Mouse (Mus musculus) left cerebral cortex, postnatal 36 days (tissue): ENCODE results near the gene Sema4d. TPM values are rescaled to one million over a fixed set of nuclear protein-coding genes. Genes with fewer than 3 reads are reported as not detected.

Source experiments
- DNase-seq, 2 experiments: peaks; one replicate each; pipeline ENCODE4 v3.0.0; 2021 to 2022; ENCODE audit warnings: low spot score in 2 of 2, mixed read lengths in 1 of 2
- intact Hi-C: fragments of 180-260 bp; cut with DNase I; formaldehyde crosslinking; loops from one replicate; pipeline ENCODE4 v1.15.1; 2025
- total RNA-seq, 2 experiments: library from RNA; stranded (reverse); gene quantifications; 2 replicates each; pipeline ENCODE4 v1.2.3; 2021

The Sema4d gene
- total RNA-seq, 2 experiments from 2014 or later, result 91.0 to 94.2 TPM

DNA sequence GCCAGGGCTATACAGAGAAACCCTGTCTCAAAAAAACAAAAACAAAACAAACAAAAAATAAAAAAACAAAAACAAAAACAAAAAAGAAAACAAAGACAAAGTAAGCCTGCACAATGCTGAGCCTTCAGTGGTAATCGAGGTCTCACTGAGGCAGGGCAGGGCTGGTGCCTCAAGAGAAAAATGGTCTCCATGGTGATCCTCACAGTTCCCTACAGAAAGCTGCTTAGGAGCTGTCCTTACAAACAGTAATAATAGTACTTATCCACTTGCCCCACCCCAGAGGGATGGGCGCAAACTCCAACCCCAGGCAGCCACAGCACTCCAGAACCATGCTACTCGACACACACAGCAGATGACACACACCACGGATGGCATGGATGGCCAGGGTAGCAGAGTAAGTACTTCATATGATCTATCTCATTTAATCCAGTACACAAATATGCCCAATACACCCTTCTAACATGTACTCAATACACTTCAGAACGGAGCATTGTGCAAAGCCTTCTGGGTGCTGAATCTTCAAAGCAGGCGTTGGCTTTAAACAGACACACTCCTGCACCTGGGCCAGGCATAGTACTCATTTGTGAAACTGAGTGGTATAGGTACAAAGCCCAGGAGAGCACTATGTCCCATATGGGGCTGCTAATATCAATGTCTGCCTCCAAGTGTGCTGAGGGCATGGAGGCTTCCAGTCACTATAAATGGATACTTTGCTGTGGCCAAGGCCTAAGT, 34.1 kb downstream of the Sema4d start:
- no peak for DNase-seq
- intact Hi-C loops, result no loop called here

DNA sequence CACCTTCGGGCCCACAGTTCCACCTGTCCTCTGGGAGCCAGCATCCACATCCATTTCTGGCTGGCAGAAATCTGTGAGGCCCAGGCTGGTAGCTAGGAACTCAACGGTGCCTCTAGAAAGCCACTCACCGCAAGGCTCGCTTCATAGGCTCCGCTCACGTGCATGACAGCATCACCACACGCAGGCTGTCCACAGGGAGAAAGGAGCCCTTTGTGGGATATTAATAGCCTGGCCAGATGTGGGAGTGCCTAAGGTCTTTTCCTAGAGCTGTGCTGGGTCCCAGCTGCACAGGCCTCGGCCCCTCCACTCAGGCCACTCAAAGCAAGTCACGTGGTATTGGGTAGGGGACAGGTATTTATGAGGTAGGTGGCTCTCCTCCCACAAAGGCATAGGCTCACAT, 35.1 kb downstream of the Sema4d start:
- DNase-seq, result no peak
- intact Hi-C loops, result no loop called here

DNA sequence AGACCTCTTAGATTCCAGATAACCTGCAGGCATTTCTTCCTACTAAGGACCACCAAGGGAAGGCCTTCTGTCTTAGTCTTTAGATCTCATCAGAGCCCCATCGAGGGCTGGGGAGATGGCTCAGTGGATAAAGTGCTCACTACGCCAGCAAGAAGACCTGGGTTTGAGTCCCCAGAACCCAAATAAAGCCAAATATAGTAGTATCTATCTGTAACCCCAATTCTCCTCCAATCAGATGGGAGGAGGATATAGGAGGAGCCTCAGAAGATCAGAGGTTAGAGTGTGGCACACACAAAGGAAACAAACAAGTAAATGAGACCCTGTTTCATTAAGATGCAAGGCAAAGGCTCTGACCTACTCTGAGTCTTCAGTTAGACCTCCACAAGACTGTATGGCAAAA, 36.4 kb downstream of the Sema4d start:
- DNase-seq, result no peak
- intact Hi-C loops, result no loop called here

DNA sequence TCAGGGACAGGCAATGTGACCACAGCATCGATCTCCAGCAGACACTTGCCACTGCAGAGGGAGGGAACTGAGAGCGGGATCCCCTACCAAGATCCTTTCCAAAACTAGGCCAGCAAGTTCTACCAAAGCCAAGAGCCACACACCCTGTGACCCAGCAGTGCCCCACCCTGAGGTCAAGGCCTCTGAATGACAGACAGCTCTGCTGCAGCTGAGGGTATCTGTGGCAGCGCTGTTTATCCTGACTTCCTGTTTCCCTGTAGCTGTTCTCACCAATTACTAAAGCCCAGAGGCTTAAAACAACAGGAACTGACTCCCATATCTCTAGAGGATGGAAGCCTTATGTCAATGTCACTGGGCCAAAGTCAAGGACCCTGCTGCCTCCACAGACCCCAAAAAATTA, 37.0 kb downstream of the Sema4d start:
- DNase-seq, result no peak
- intact Hi-C loops, result no loop called here

DNA sequence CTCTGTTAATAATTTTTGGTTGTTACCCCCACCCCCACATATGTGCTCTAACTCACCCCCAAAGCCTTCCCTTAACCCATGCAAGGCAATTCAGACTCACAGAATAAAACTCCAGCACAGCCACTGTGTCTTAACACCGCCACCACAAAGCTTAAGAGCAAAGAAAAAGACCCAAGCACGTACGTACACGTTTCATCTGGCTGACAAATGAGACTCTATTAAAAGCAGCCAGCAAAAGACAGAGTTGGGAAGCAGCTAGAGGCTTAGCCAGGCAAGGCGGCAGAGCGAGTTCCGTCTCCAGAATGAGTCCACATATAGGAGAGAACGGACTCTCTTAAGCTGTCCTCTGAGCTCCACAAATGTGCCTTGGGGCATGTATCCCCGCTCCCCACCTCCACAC, 37.5 kb downstream of the Sema4d start:
- DNase-seq, result peak in 1 of 2 experiments; percentile 28
- intact Hi-C loops, result no loop called here

DNA sequence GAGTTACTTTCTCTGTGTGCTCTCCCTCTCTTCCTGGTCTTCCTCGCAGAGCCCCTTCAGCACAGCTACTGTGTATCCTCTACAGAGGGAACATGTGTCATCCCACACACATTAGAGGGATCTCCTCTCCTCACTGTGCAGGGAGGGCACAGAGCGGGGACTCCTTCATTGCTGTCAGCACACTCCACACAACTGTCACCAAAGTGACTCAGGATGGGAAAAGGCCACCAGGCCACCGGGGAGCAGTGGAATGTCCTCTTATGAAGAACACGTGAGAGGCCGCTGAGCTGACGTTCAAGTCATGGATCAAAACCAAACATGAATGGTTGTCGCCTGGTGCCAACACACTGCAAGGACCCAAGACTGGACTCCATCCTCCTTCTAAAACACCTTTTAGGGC, 38.0 kb downstream of the Sema4d start:
- intact Hi-C loops, result no loop called here
- no peak for DNase-seq

DNA sequence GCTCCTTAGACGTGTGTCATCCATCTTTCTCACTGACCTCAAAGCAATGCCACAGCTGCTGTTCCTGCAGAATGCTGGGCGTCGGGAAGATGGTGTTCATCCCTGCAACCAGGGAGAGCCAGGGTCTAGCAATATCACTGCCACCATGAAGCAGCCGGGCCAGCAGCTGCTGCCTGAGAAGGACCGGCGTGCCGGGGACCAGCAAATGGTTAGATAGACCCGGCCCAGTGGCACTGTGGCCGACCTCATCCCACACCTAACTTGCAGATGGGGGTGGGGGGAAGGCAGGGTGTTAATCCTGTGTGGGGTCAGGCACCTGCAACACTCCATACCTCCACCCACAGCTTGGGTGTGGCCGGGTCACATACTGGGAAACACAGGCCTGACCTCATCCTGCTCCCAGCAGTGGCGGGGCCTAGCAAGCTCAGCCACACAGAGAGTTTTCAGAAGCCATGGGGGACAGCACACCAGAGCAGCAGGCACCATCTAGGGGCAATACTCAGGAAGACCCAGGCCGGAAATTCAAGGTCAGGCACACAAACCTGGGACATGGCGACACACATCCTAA, 38.9 kb downstream of the Sema4d start:
- no peak for DNase-seq

DNA sequence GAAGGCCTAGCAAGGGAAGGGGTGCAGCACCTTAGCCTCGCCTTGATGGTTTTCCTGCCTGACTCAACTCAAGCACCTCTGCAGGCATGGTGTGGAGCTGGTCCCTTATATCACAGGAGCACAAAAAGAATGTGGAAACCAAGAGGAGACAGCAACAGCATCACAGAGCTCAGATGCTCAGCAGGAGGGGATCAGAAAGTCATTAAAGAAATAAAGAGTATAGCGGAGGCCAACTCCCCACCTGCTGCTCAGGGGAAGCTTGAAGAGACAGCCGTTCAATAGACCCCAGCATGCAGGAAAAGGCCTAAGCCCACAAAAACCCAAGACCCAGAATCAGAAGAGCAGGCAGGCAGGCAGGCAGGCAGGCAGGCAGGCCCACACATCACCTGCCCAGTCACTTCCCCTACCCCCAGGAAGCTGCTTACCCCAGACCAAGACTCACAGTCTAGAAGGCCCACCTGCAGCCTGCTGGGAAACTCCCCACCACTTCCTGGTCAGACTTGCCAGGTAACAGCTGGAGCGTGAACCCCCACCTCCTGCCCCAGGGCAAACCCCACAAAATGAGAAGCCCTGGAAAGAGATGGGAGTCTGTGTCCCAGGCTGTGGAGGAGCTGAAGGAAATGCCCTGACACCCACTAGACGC, 39.6 kb downstream of the Sema4d start:
- DNase-seq, result no peak
- intact Hi-C loops, result no loop called here

More for the DNA sequence above, 38.9 kb downstream of the Sema4d start:
- intact Hi-C loops, result no loop called here

DNA sequence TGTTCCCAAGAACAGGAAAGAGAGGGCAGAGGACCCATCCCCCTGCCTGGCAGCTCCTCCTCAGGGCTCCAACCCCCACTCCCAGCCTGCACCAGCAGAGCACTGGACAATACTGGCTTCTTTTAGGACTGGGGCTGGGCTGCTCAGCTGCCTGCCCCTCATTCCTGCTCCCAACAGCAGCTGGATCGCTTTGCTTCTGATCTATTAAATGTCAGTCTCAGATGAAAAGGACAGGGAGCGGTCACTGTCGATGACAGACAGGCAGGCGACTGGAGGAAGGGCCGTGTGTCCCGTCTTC, 40.4 kb downstream of the Sema4d start:
- no peak for DNase-seq
- intact Hi-C loops, result no loop called here

DNA sequence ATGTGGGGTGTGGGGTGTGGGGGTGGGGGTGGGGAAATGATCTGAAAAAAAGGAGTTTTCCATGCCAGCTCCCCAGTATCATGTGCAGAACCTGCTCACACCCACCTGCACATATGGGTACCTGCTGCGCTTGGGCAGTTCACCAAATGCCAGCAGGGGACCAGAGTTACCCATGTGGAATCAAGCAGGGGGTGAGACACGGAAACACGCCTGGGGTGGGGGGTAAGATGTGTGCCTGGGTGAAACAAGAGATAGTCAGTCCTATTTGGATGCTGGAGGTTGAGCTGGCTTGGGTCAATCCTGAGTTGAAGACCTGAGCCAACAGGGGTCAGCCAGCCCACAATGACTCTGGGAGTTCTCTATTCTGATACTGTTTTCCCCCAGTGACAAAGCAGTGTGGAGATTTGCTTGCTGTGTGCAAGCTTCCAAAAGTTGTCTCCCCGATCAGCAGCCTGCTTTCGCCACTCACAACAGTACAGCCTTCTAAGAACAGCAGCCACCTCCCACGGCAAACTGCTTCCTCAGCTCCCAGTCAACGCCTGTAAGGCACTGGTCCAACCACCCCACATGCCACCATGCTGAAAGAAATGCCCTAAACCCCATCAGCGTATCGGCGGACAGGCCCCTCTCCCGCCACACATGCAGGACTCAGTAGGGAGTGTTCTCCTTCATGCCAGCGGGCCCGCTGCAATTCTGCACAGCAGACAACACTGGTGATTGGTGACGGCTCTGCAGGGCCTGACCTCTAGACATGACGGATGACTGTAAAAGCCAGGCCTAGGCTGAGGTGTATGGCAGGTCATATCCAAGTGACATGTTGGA, 41.0 kb downstream of the Sema4d start:
- intact Hi-C loops, result no loop called here
- DNase-seq, result peak; percentile 45 to 65

DNA sequence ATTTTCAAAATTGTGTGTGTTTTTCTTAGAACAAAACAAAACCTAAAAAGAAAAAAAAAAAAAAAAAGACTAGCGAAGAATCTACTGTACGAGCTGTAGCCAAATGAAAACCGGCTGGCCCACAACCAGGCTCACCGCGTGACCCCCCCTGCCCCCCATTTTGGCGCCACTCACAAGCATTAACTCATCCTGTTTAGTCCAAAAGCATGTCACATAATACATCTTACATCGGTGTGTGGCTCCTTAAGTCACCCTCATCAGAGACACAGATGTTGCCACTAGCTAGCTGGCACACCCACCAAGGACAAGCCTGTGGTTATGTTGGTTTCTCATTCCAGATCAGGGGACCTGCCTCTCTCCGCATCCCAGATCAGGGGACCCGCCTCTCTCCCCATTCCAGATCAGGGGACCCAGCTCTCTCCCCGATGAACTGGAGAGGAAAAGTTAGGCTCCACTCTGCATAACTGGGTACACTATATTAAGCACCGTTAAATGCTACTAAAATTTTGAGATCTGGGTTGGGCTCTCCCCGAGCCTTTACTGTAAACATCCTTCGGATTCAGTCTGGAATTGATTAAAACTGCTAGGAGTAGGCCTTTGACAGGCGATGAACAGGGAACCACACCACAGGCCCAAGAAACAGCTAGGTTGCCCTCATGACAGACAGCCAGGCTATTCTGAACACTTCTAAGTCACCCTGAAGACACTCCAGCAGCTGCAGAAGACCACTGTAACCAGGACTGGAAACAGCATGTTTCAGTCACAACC, 43.8 kb downstream of the Sema4d start:
- intact Hi-C loops, result no loop called here
- DNase-seq, result no peak

DNA sequence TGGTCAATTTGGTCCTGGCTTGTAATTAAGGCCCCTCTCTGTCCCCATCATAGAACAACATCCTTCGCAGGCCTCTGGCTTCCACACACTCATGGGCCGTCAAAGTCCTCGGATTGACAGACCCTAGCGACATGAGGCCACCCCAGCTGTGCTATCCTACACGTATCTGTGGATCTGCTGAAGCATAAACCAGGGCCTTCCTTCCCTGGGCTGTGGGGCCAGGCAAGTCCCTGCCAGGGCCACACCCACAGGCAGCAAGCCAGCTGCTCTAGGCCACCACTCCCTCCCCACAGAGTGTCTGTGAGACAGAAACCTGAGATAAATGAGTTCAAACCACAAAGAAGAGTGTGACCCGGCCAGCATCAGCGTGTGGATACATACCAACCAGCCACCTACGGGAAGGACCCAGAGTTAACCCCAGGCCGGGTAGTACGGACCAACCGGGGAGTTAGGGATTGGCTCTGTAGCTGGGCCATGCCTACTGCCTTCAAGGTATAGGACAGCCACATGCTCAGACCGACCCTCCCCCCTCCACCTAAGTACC, 45.5 kb downstream of the Sema4d start:
- no peak for DNase-seq

DNA sequence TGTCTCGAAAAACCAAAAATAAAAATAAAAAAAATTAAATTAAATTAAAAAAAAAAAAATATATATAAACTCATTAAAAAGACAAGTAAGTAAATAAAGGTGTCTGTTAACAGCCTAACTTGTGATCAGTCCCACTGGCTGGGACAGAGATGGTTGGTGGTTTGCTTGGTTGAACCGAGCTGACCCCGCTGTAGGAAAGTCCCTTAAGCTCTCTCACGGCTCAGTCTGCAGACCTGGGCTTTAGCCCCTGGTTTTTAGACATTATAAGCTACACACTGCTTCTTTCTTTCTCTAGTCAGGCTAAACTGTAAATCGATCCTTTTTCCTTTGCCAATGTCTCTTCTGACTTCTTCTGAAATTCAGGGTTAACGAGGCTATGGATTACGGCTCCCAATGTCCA, 46.5 kb downstream of the Sema4d start:
- intact Hi-C loops, result no loop called here
- DNase-seq, result no peak

More for the DNA sequence above, 45.5 kb downstream of the Sema4d start:
- intact Hi-C loops, result no loop called here

DNA sequence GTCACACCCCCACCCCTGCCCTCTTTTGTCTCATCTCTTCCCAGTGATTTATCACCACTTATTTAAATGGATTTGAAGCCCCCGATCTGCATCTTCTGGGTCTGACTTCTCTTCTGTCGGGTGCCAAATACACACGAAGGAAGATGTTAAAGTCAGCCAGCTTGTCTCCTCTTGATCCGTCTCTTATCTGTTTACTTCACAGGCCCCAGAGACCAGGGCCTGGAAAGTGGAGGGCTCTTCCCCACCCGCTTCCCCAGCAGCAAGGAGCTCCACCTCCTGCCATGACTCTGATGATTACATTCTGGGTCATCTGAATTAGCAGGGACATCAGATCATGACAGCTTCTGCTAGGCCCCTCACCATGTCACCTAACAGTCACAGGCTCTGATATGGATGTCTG, 47.7 kb downstream of the Sema4d start:
- intact Hi-C loops, result no loop called here
- DNase-seq, result no peak

DNA sequence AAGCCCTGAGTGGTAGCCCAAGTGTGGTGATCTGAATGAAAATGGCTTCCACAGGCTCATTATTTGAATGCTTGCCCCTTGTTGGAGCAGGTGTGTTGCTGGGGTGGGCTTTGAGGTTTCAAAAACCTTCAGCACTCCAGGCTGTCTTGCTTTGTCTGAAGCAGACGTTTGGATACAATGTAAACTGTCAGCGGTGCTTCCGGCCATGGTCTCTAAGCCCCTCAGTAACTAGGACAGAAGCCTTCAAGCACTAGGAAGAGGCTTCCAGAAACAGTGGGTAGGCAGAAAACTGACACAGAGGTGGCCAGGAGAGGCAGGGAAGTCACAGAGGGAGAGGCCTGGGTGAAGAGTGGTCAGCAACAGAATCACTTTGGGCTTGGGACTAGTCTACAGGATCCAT, 49.7 kb downstream of the Sema4d start:
- intact Hi-C loops, result no loop called here
- DNase-seq, result no peak

DNA sequence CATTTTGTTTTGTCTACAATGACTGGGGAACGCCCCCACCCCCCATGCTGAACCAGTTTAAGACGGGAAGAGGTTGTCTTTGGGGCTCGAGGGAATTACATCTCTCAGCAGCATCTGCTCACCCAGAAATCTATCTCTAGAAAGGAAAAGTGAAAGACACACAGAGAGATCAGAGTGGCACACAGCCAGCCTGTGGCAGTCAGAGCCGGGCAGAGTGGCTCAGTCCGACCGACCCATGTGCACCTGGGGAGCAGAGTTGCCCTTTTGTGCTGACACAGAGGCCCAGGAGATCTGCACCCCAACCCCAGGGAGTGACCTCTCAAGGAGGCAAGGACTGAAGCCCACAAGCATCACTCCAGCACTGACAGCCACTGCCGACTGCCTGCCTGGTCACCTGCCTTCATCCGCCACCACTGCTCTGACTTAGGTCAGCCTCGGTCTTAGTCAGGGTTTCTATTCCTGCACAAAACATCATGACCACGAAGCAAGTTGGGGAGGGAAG, 50.9 kb downstream of the Sema4d start:
- DNase-seq, result no peak
- intact Hi-C loops, result no loop called here

DNA sequence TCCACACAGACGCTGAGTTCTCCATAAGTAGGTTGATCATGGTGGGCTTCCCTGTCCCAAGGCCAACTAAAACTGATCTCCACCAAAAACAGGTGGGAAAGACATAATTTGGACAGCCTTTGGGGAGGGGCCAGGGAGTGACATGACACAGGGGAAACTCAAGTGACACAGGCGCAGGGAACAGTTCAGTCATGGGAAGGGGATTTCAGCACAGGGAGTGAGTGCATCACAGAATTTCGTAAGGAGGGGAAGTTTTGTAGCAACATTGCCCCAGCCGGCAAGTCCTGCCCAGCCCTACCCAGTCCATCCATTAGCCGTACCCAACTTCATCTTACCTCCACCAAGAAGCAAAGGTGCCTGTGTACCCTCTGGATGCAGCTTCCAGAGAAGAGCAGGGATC, 52.8 kb downstream of the Sema4d start:
- DNase-seq, result no peak
- intact Hi-C loops, result no loop called here

DNA sequence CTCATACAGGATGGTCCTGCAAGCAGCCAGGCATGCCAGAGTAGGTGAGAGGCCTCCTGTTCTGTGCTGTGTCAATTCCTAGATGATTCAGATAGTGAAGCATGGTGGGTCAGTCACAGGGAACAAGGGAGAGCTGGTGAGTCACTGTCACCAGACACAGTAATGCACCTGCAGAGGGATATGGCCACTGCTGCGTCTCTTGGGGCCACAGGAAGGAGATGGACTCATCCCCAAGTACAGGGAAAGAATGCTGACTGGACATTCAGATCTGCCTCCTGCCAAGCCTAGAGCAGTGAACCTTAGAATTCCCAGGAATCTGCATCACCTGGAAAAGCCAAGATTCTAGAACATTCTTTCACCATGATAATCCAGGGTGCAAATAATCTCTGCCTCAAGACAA, 53.8 kb downstream of the Sema4d start:
- intact Hi-C loops, result no loop called here
- DNase-seq, result no peak

DNA sequence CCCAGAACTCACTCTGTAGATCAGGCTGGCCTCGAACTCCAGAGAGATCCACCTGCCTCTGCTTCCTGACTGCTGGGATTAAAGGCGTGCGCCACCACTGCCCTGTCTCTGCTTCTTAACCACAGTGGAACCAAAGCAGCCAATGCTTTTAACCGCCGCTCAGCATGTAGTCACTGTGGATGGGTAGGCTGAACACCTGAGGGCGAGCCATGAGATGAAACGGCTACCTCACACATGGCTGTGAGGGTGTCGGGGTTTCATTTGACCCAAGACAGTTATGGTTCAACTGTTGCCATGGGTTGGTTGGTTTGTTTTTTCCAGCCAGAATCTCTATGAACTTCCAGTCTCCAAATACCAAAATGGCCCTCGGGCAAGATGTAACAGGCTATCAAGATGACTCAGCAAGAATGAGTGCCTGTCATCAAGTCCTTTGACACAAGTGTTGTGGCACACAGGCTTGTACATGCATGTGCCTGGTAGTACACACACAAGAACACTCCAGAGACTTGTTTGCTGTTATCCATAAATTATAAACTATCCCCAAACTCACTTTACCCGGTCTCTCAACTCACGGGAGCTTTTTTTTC, 54.9 kb downstream of the Sema4d start:
- intact Hi-C loops, result no loop called here
- no peak for DNase-seq
